Mouse (Mus musculus) lung, postnatal 25 days (tissue): ENCODE measurements around the gene Fbxw25.
A peak's percentile ranks its signal among the peaks of the same experiment; 100 is the strongest.
"Not testable (repeated sequence)": the region's sequence is repeated elsewhere in the genome, so short reads cannot be mapped to it uniquely, and the experiment has no call there.

Experiments
- DNase-seq: peaks from one replicate; pipeline ENCODE4 v3.0.0; 2022; ENCODE audit warnings: low spot score

Gene Fbxw25

GRCm38 (mm10) chr9:109664552-109664951 is at the start of gene Fbxw25:
Gene Fbxw25, minus strand, starts transcription at chr9:109664652.
- DNase-seq: not testable (repeated sequence)

DNA sequence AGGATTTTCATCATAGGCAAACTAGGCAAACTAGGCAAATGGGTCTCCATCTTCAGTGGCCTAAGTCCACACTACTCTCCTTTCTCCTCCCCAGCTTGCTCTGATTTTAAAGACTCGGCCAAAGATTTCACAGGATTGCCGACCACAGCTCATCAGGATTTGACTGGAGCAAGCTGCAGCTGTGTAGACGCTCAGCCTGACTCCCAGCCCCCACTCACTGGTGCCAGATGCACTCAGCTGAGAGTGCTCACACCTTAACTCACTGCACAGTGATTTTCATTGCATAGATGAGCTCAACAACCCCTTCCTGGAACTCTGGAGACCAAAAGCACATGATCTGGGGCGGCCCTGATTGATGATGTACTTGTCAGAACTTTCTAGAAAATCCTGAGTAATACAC is 38.1 kb upstream of the Fbxw25 start, which contains the start of gene Fbxw18:
TSS of gene Fbxw18 (minus strand) at position 101 of the 400 bp plus-strand sequence.
- DNase-seq: not testable (repeated sequence)

DNA sequence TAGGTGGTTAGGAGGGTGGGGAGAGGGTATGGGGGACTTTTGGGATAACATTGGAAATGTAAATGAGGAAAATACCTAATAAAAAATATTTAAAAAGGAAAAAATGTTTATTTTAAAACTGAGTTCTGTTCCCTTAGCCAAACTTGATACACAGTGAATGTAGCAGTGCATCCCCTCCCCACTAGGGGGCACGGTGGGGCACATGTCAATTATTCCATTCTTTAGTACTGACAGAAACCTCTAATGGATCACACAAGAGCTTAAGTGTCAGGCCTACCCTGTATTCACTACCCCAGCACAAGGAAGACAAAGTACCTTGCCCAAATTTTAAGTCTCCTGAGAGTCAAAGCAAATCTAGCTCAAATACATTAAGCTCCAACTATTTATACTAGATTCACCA is 20.8 kb upstream of the Fbxw25 start:
- DNase-seq: peak; percentile 25

- not testable (repeated sequence) for DNase-seq
Observed at GRCm38 (mm10) chr9:109625957-109626356, 38.5 kb downstream of the Fbxw25 start, which contains the start of gene Fbxw24. Gene Fbxw24, minus strand, starts transcription at chr9:109626057.

DNA sequence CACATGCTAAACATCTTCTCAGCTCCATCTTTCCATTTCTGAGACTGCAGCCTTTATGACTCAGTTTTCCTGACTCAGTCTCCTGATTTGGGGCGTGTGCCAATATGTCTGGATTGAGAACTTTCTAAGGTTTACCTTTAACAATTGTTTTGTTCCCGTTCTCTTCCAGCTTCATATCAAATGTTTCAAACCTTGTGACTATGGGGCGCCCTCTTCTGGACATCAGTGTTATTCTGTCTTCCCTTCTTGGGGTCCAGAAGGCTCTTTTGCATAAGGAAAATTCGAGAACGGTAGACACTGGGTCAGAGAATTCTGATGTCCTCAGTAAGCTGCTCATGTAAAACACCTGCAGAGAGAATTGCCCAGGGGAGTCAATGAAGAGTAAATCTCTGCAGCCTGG is 57.6 kb downstream of the Fbxw25 start:
- DNase-seq: not testable (repeated sequence)

DNA sequence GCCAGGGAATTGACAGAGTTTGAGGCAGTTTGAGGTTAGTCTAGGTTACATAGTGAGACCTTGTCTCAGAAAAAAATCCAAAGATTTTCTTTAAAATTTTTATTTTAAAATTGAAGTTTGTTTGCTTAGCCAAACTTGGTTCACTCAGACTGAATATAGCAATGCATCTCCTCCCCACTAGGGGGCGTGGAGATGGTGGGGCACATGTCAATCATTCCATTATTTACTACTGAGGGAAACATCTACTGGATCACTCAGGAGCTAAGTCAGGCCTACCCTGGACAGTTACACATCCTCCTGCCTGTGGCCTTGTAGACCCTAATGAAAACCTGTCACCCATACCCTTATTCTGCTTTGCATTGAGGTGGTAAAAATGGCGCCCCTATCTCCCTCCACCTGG is 62.3 kb downstream of the Fbxw25 start:
- DNase-seq: not testable (repeated sequence)

- no peak for DNase-seq
Observed at GRCm38 (mm10) chr9:109597226-109597625, 67.2 kb downstream of the Fbxw25 start.
